Mouse (Mus musculus): ENCODE measurements at regions not wholly inside any gene's neighbourhood (a gene's known extent, or its start where the extent isn't known, plus 50 kb on each side); places are given as distances from the start of the nearest gene placed in this dataset.
"Not testable (repeated sequence)": the region's sequence is repeated elsewhere in the genome, so short reads cannot be mapped to it uniquely, and the experiment has no call there.

GRCm38 (mm10) chr5:25639187-25639586, 66.4 kb downstream of the Xrcc2 start:
- ChIA-PET POLR2A (no interaction called here), CTCF (no interaction called here)
- DNase-seq (ENCODE audit: low read depth, low spot score) (no peak), ATAC-seq (no peak)
- no peaks in the 10 kb centered on the region for H3K27me3 ChIP-seq
- TF ChIP-seq CTCF (IDR thresholded peaks at IDR 0.05), result no peak
- in situ Hi-C loops (cut with MboI; ENCODE audit: low pct_unique_long_range_greater_than_20kb), result no loop called here

- ATAC-seq (no peak), DNase-seq (ENCODE audit: low read depth, low spot score) (no peak)
- ChIA-PET POLR2A (no interaction called here), CTCF (interaction anchor here (1.0 kb wide), 1 partner anchor 9 kb away, joined by 3 read pairs; no protein-coding TSS in a partner anchor)
- in situ Hi-C loops (cut with MboI; ENCODE audit: low pct_unique_long_range_greater_than_20kb), result no loop called here
- no peak for TF ChIP-seq CTCF (IDR thresholded peaks at IDR 0.05)
- no peaks in the 10 kb centered on the region for H3K27me3 ChIP-seq
These were observed 67.5 kb downstream of the Xrcc2 start for GRCm38 (mm10) chr5:25638097-25638496.

GRCm38 (mm10) chr5:25632861-25633535, 72.6 kb downstream of the Xrcc2 start:
- TF ChIP-seq CTCF (IDR thresholded peaks at IDR 0.05), result no peak
- CTCF ChIA-PET, result no interaction called here
- in situ Hi-C loops (cut with MboI; ENCODE audit: low pct_unique_long_range_greater_than_20kb), result no loop called here
- DNase-seq (ENCODE audit: low read depth, low spot score) (no peak), ATAC-seq (no peak)
- POLR2A ChIA-PET, result no interaction called here
- no peaks in the 10 kb centered on the region for H3K27me3 ChIP-seq

DNA sequence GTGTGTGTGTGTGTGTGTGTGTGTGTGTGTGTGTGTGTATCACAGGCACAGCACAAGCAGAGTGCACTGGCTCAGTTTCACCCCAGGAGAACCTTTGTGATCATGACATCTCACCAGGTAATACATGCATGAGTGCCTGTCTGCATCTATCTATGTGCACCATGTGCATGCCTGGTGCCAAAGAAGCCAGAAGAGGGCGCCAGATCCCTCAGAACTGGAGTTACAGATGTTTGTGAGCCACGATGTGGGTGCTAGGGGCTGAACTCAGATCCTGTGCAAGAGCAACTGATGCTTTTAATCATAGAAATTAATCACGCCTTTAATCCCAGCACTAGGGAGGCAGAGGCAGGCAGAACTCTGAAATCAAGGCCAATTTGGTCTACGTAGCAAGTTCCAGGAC, 75.9 kb downstream of the Xrcc2 start:
- H3K27me3 ChIP-seq, result no peaks in the 10 kb centered on the region
- ChIA-PET CTCF (interaction anchor here (1.2 kb wide), 1 partner anchor 21 kb away, joined by 4 read pairs; no protein-coding TSS in a partner anchor), POLR2A (no interaction called here)
- no peak for DNase-seq (ENCODE audit: low read depth, low spot score)
- in situ Hi-C loops (cut with MboI; ENCODE audit: low pct_unique_long_range_greater_than_20kb), result no loop called here
- no peak for ATAC-seq
- TF ChIP-seq CTCF (IDR thresholded peaks at IDR 0.05), result no peak

DNA sequence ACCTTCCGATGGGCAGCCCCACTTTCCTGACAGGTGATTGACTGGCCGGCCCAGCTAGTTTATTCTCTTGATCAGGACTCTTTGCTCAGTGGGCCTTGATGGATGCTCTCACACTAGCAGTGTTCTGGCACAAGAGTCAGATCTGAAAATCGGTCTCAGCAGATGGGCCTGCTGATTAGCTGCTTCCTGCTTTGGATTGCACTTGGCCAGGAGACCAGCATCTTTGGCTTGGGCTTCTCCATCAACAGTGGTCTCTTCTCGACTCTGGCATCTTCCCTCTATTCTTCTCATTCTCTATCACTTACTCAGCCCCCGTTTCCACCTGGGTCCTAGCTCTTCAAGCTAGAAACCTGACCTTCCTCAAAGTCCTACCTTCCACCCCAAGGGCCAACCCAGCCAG, 77.1 kb downstream of the Xrcc2 start:
- POLR2A ChIA-PET, result no interaction called here
- CTCF ChIA-PET, result interaction anchor here (1.1 kb wide), 1 partner anchor 26 kb away, joined by 3 read pairs; no protein-coding TSS in a partner anchor
- in situ Hi-C loops (cut with MboI; ENCODE audit: low pct_unique_long_range_greater_than_20kb), result no loop called here
- H3K27me3 ChIP-seq, result no peaks in the 10 kb centered on the region
- ATAC-seq (no peak), DNase-seq (ENCODE audit: low read depth, low spot score) (no peak)
- no peak for TF ChIP-seq CTCF (IDR thresholded peaks at IDR 0.05)

GRCm38 (mm10) chr5:25627086-25627485, 78.5 kb downstream of the Xrcc2 start:
- TF ChIP-seq CTCF (IDR thresholded peaks at IDR 0.05), result no peak
- ChIA-PET POLR2A (interaction anchor here (0.6 kb wide), 1 partner anchor 127 kb away, joined by 6 read pairs; no protein-coding TSS in a partner anchor), CTCF (no interaction called here)
- in situ Hi-C loops (cut with MboI; ENCODE audit: low pct_unique_long_range_greater_than_20kb), result no loop called here
- no peak for DNase-seq (ENCODE audit: low read depth, low spot score)
- no peaks in the 10 kb centered on the region for H3K27me3 ChIP-seq
- no peak for ATAC-seq

- POLR2A ChIA-PET, result interaction anchor here (0.6 to 0.7 kb wide), 2 partner anchors 92 to 879 kb away, joined by 3 to 4 read pairs; no protein-coding TSS in a partner anchor
- CTCF ChIA-PET, result no interaction called here
- ATAC-seq, result no peak
- H3K27me3 ChIP-seq, result no peaks in the 10 kb centered on the region
- TF ChIP-seq CTCF (IDR thresholded peaks at IDR 0.05), result no peak
- no peak for DNase-seq (ENCODE audit: low read depth, low spot score)
- in situ Hi-C loops (cut with MboI; ENCODE audit: low pct_unique_long_range_greater_than_20kb), result no loop called here
These were observed 81.6 kb downstream of the Xrcc2 start for GRCm38 (mm10) chr5:25624029-25624428.

DNA sequence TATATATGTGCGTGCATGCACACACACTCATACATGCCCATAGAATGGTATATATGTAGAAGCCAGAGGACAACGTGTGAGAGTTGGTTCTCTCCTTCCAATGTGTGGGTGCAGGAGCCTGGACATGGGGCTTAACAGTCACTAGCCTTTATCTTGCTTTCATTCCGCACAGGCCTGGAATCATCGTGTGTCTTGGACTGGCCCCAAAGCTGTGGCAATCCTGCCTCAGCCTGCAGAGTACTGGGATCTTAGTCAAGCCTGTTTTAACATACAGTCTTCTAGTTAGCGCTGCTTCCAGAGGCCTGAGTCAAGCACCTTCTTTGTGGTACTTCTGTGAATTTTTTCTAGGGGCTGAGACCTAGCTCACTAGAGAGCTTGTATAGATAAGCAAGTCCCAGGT, 85.8 kb downstream of the Xrcc2 start:
- ATAC-seq (peak; percentile 36), DNase-seq (ENCODE audit: low read depth, low spot score) (no peak)
- ChIA-PET POLR2A (interaction anchor here (0.6 kb wide), 1 partner anchor 18 kb away, joined by 3 read pairs; no protein-coding TSS in a partner anchor), CTCF (no interaction called here)
- TF ChIP-seq CTCF (IDR thresholded peaks at IDR 0.05), result no peak
- no peaks in the 10 kb centered on the region for H3K27me3 ChIP-seq
- in situ Hi-C loops (cut with MboI; ENCODE audit: low pct_unique_long_range_greater_than_20kb), result no loop called here

GRCm38 (mm10) chr5:25619337-25619736, 86.3 kb downstream of the Xrcc2 start:
- in situ Hi-C loops (cut with MboI; ENCODE audit: low pct_unique_long_range_greater_than_20kb); H3K27me3 ChIP-seq; DNase-seq (ENCODE audit: low read depth, low spot score); ATAC-seq; CTCF ChIA-PET: not testable (repeated sequence)
- POLR2A ChIA-PET, result interaction anchor here (0.6 kb wide), 1 partner anchor 17 kb away, joined by 3 read pairs; no protein-coding TSS in a partner anchor

DNA sequence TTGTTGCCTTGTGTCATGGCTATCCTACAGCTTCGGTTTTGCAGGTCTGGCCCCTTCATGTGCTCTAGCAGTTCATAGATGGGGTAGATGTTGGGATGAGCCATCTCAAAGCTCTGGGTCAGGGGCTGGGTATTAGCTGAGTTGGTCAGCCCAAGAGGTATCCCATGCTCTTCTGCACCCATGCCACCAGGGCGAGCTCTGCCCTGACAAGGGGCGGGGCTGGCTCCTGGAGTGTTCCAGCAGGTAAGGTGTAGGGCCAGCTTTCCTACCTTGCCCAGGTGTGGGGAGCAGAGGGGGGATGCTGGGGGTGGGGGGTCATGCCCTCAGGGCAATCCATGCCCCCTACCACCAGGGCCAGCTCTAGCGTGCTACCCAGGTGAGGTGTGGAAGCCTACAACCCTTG, 91.0 kb downstream of the Xrcc2 start:
- ChIA-PET POLR2A (no interaction called here), CTCF (interaction anchor here (1.2 kb wide), 1 partner anchor 12 kb away, joined by 3 read pairs; no protein-coding TSS in a partner anchor)
- TF ChIP-seq CTCF (IDR thresholded peaks at IDR 0.05), result no peak
- H3K27me3 ChIP-seq, result no peaks in the 10 kb centered on the region
- in situ Hi-C loops (cut with MboI; ENCODE audit: low pct_unique_long_range_greater_than_20kb), result no loop called here
- DNase-seq (ENCODE audit: low read depth, low spot score), result no peak
- no peak for ATAC-seq

GRCm38 (mm10) chr5:25613844-25614658, 91.6 kb downstream of the Xrcc2 start:
- no peak for ATAC-seq
- POLR2A ChIA-PET, result no interaction called here
- no peak for DNase-seq (ENCODE audit: low read depth, low spot score)

More at GRCm38 (mm10) chr5:25613844-25614658, 91.6 kb downstream of the Xrcc2 start:
- CTCF ChIA-PET, result interaction anchor here (1.2 kb wide), 1 partner anchor 11 kb away, joined by 3 read pairs; no protein-coding TSS in a partner anchor
- no peaks in the 10 kb centered on the region for H3K27me3 ChIP-seq
- in situ Hi-C loops (cut with MboI; ENCODE audit: low pct_unique_long_range_greater_than_20kb), result no loop called here
- TF ChIP-seq CTCF (IDR thresholded peaks at IDR 0.05), result no peak

Measured in Patski (cell line).